Mouse (Mus musculus): ENCODE measurements around the gene Olfr568.

- TF ChIP-seq CTCF (IDR thresholded peaks at IDR 0.05; ENCODE audit: borderline replicate concordance, insufficient read depth, low read depth, low read length) (no peak), POLR2A (IDR thresholded peaks at IDR 0.05; ENCODE audit: borderline replicate concordance, insufficient read depth, low read length) (no peak)
Measured at GRCm38 (mm10) chr7:102919632-102920031, 42.7 kb downstream of the Olfr568 start.
